Mouse (Mus musculus): Measurements from ENCODE around the gene Aldh3b2.

The Aldh3b2 gene

GRCm38 (mm10) chr19:3988066-3988465, 15.9 kb downstream of the Aldh3b2 start:
- DNase-seq (ENCODE audit: low read depth, low spot score) = peak; percentile 61

GRCm38 (mm10) chr19:3988750-3989149, 16.6 kb downstream of the Aldh3b2 start:
- peak; percentile 82 for DNase-seq (ENCODE audit: low read depth, low spot score)

GRCm38 (mm10) chr19:3990804-3991203, 18.7 kb downstream of the Aldh3b2 start:
- no peak for DNase-seq (ENCODE audit: low read depth, low spot score)

- DNase-seq (ENCODE audit: low read depth, low spot score) = no peak
These were observed 19.4 kb downstream of the Aldh3b2 start for GRCm38 (mm10) chr19:3991562-3991961.

GRCm38 (mm10) chr19:3991966-3992365, 19.8 kb downstream of the Aldh3b2 start:
- DNase-seq (ENCODE audit: low read depth, low spot score) = no peak

- no peak for DNase-seq (ENCODE audit: low read depth, low spot score)
These were observed 20.3 kb downstream of the Aldh3b2 start, which contains the start of gene Tbx10 for GRCm38 (mm10) chr19:3992416-3992815. Gene Tbx10, plus strand, starts transcription at chr19:3992752.

- no peak for DNase-seq (ENCODE audit: low read depth, low spot score)
These were observed 22.8 kb downstream of the Aldh3b2 start for GRCm38 (mm10) chr19:3994932-3995331.

- DNase-seq (ENCODE audit: low read depth, low spot score) = no peak
These were observed 23.4 kb downstream of the Aldh3b2 start for GRCm38 (mm10) chr19:3995505-3995904.

GRCm38 (mm10) chr19:3996106-3996505, 24.0 kb downstream of the Aldh3b2 start:
- no peak for DNase-seq (ENCODE audit: low read depth, low spot score)

- DNase-seq (ENCODE audit: low read depth, low spot score) = no peak
These were observed 24.6 kb downstream of the Aldh3b2 start for GRCm38 (mm10) chr19:3996747-3997146.

- no peak for DNase-seq (ENCODE audit: low read depth, low spot score)
These were observed 25.1 kb downstream of the Aldh3b2 start for GRCm38 (mm10) chr19:3997231-3997630.

GRCm38 (mm10) chr19:3998335-3998734, 26.2 kb downstream of the Aldh3b2 start:
- no peak for DNase-seq (ENCODE audit: low read depth, low spot score)

GRCm38 (mm10) chr19:3999121-3999730, 27.1 kb downstream of the Aldh3b2 start:
- no peak for DNase-seq (ENCODE audit: low read depth, low spot score)

- peak; percentile 98 for DNase-seq (ENCODE audit: low read depth, low spot score)
These were observed 28.2 kb downstream of the Aldh3b2 start, which contains the start of the genes Nudt8 and Gm49405 for GRCm38 (mm10) chr19:4000119-4000900. Gene Nudt8, plus strand, starts transcription at chr19:4000580. Gene Gm49405, plus strand, starts transcription at chr19:4000626.

GRCm38 (mm10) chr19:4000949-4001525, 28.9 kb downstream of the Aldh3b2 start:
- no peak for DNase-seq (ENCODE audit: low read depth, low spot score)

GRCm38 (mm10) chr19:4001752-4002151, 29.6 kb downstream of the Aldh3b2 start:
- no peak for DNase-seq (ENCODE audit: low read depth, low spot score)

- no peak for DNase-seq (ENCODE audit: low read depth, low spot score)
These were observed 31.0 kb downstream of the Aldh3b2 start, which contains the start of gene Doc2g for GRCm38 (mm10) chr19:4003112-4003511. Gene Doc2g, plus strand, starts transcription at chr19:4003313.

- DNase-seq (ENCODE audit: low read depth, low spot score) = no peak
These were observed 31.5 kb downstream of the Aldh3b2 start for GRCm38 (mm10) chr19:4003641-4004040.

GRCm38 (mm10) chr19:4004331-4004730, 32.2 kb downstream of the Aldh3b2 start:
- no peak for DNase-seq (ENCODE audit: low read depth, low spot score)

GRCm38 (mm10) chr19:4005091-4005490, 33.0 kb downstream of the Aldh3b2 start:
- no peak for DNase-seq (ENCODE audit: low read depth, low spot score)

GRCm38 (mm10) chr19:4005971-4006370, 33.8 kb downstream of the Aldh3b2 start:
- DNase-seq (ENCODE audit: low read depth, low spot score) = no peak

- DNase-seq (ENCODE audit: low read depth, low spot score) = no peak
These were observed 39.0 kb downstream of the Aldh3b2 start for GRCm38 (mm10) chr19:4011086-4011485.
